Mouse (Mus musculus): ENCODE data around the gene Mapk14. TPM values are rescaled to one million over a fixed set of nuclear protein-coding genes. Genes with fewer than 3 reads are reported as not detected.
"Not testable (repeated sequence)": the region's sequence is repeated elsewhere in the genome, so short reads cannot be mapped to it uniquely, and the experiment has no call there.

Gene Mapk14
- polyA plus RNA-seq, 1 experiment from 2014 or later, result 30.8 TPM

DNA sequence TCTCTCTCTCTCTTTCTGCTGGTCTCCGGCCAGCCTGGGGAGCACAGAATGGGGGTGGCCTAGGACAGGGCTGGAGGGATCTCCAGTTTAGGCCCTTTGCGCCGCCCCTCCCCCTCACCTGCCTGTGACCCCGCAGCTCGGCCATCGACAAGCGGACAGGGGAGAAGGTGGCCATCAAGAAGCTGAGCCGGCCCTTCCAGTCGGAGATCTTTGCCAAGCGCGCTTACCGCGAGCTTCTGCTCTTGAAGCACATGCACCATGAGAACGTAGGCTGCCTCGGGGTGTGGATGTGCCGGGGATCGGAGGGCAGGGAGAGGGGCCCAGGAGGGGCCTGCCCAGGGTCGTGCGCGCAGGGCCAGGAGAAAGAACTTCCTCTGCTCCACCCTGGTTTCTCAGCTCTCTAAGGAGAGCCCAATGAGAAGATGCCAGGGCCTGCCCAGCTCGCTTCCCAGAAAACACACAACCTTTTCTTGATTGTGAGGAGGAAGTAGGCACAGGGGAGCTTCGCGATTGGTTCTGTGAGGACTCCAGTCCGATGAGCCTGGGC, 78.8 kb downstream of the Mapk14 start:
- ATAC-seq (ENCODE audit: low read depth), result no peak
- 3% methylated on average over 24 of the region's 24 CpGs for WGBS (ENCODE audit: insufficient replicate concordance)
- DNase-seq, result no peak
- Histone ChIP-seq H3K4me2 (peak overlapping the region; percentile 70), H3K4me1 (replicated peaks) (peaks cover 16% of the 10 kb centered on the region), H3K4me3 (replicated peaks) (peak overlapping the region; percentile 51), H3K27me3 (peaks cover 60% of the 10 kb centered on the region), H3K9me3 (replicated peaks) (no peaks in the 10 kb centered on the region), H3K27ac (no peak overlapping the region), H3K36me3 (no peaks in the 10 kb centered on the region), H3K9ac (peak overlapping the region; percentile 36)

- ATAC-seq (ENCODE audit: low read depth) (no peak), DNase-seq (no peak)
- Histone ChIP-seq H3K27ac (no peak overlapping the region), H3K27me3 (peaks cover 58% of the 10 kb centered on the region), H3K9me3 (replicated peaks) (no peaks in the 10 kb centered on the region), H3K4me1 (replicated peaks) (peaks cover 16% of the 10 kb centered on the region), H3K9ac (no peak overlapping the region), H3K4me3 (replicated peaks) (no peak overlapping the region), H3K4me2 (no peak overlapping the region), H3K36me3 (no peaks in the 10 kb centered on the region)
- WGBS (ENCODE audit: insufficient replicate concordance), result 68% methylated on average over 5 of the region's 5 CpGs
Measured at GRCm38 (mm10) chr17:28771289-28771688, 80.2 kb downstream of the Mapk14 start.

DNA sequence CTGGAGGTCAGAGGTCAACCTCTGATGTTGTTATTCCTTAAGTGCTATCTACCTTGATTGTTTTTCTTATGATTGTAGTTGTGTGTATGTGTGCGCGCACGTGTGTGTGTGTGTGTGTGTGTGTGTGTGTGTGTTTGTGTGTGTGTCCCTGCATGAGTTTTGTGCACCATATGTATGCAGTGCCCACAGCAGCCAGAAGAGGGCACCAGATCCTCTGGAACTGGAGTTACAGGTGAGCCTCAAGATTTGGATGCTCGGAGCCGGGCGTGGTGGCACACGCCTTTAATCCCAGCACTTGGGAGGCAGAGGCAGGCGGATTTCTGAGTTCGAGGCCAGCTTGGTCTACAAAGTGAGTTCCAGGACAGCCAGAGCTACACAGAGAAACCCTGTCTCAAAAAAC, 83.2 kb downstream of the Mapk14 start:
- peaks cover 20% of the 10 kb centered on the region for H3K4me1 ChIP-seq (replicated peaks)
- H3K4me3 ChIP-seq (replicated peaks); ATAC-seq (ENCODE audit: low read depth); H3K9me3 ChIP-seq (replicated peaks); H3K4me2 ChIP-seq; H3K27ac ChIP-seq; H3K36me3 ChIP-seq; H3K9ac ChIP-seq; DNase-seq: not testable (repeated sequence)
- H3K27me3 ChIP-seq, result peaks cover 42% of the 10 kb centered on the region
- 85% methylated on average over 9 of the region's 9 CpGs for WGBS (ENCODE audit: insufficient replicate concordance)

DNA sequence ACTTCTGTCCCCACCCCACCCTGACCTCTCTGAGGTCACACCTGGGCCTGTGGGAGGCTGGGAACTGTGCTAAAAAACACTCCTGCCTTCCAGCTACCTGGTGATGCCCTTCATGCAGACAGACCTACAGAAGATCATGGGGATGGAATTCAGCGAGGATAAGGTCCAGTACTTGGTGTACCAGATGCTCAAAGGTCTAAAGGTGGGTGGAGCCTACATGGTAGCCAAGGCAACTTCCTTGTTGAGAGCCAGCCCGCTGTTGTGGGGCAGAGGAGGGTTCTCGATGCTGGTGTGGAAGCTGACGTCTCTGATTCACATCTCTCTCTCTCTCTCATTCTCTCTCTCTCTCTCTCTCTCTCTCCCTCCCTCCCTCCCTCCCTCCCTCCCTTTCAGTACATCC, 84.0 kb downstream of the Mapk14 start:
- no peaks in the 10 kb centered on the region for H3K9me3 ChIP-seq (replicated peaks)
- peaks cover 11% of the 10 kb centered on the region for H3K4me1 ChIP-seq (replicated peaks)
- DNase-seq, result no peak
- no peak for ATAC-seq (ENCODE audit: low read depth)
- H3K27me3 ChIP-seq, result peaks cover 33% of the 10 kb centered on the region
- H3K27ac ChIP-seq, result no peak overlapping the region
- 54% methylated on average over 4 of the region's 4 CpGs for WGBS (ENCODE audit: insufficient replicate concordance)
- H3K36me3 ChIP-seq, result no peaks in the 10 kb centered on the region
- H3K9ac ChIP-seq, result no peak overlapping the region
- no peak overlapping the region for H3K4me2 ChIP-seq
- no peak overlapping the region for H3K4me3 ChIP-seq (replicated peaks)

- WGBS (ENCODE audit: insufficient replicate concordance), result 78% methylated on average over 3 of the region's 3 CpGs
- no peak for DNase-seq
Measured at GRCm38 (mm10) chr17:28776817-28777216, 85.7 kb downstream of the Mapk14 start.

GRCm38 (mm10) chr17:28777231-28778005, 86.3 kb downstream of the Mapk14 start:
- Histone ChIP-seq H3K4me2 (no peak overlapping the region), H3K9me3 (replicated peaks) (no peaks in the 10 kb centered on the region), H3K36me3 (no peaks in the 10 kb centered on the region), H3K4me3 (replicated peaks) (no peak overlapping the region), H3K27ac (no peak overlapping the region), H3K4me1 (replicated peaks) (peaks cover 19% of the 10 kb centered on the region), H3K9ac (no peak overlapping the region), H3K27me3 (peaks cover 11% of the 10 kb centered on the region)
- 75% methylated on average over 16 of the region's 16 CpGs for WGBS (ENCODE audit: insufficient replicate concordance)
- no peak for DNase-seq
- no peak for ATAC-seq (ENCODE audit: low read depth)

More at GRCm38 (mm10) chr17:28776817-28777216, 85.7 kb downstream of the Mapk14 start:
- peaks cover 17% of the 10 kb centered on the region for H3K27me3 ChIP-seq
- H3K36me3 ChIP-seq, result no peaks in the 10 kb centered on the region
- no peak overlapping the region for H3K4me3 ChIP-seq (replicated peaks)
- H3K9me3 ChIP-seq (replicated peaks), result no peaks in the 10 kb centered on the region
- H3K9ac ChIP-seq, result no peak overlapping the region
- H3K4me2 ChIP-seq, result no peak overlapping the region
- H3K4me1 ChIP-seq (replicated peaks), result peaks cover 15% of the 10 kb centered on the region
- no peak for ATAC-seq (ENCODE audit: low read depth)
- no peak overlapping the region for H3K27ac ChIP-seq

GRCm38 (mm10) chr17:28779735-28780134, 88.6 kb downstream of the Mapk14 start:
- 60% methylated on average over 3 of the region's 3 CpGs for WGBS (ENCODE audit: insufficient replicate concordance)
- Histone ChIP-seq H3K9me3 (replicated peaks) (no peaks in the 10 kb centered on the region), H3K4me3 (replicated peaks) (no peak overlapping the region), H3K27ac (no peak overlapping the region), H3K4me2 (no peak overlapping the region), H3K27me3 (0 out of 2 replicates have a peak, but pooled peaks cover 9% of the 10 kb centered on the region), H3K4me1 (replicated peaks) (peaks cover 20% of the 10 kb centered on the region), H3K36me3 (no peaks in the 10 kb centered on the region), H3K9ac (no peak overlapping the region)
- ATAC-seq (ENCODE audit: low read depth) (no peak), DNase-seq (no peak)

- ATAC-seq (ENCODE audit: low read depth), result no peak
- 55% methylated on average over 3 of the region's 3 CpGs for WGBS (ENCODE audit: insufficient replicate concordance)
- Histone ChIP-seq H3K9me3 (replicated peaks) (no peaks in the 10 kb centered on the region), H3K27ac (no peak overlapping the region), H3K4me3 (replicated peaks) (no peak overlapping the region), H3K9ac (no peak overlapping the region), H3K36me3 (no peaks in the 10 kb centered on the region), H3K4me2 (no peak overlapping the region), H3K4me1 (replicated peaks) (peaks cover 20% of the 10 kb centered on the region), H3K27me3 (0 out of 2 replicates have a peak, but pooled peaks cover 9% of the 10 kb centered on the region)
- no peak for DNase-seq
Measured at GRCm38 (mm10) chr17:28780836-28781235, 89.7 kb downstream of the Mapk14 start.

GRCm38 (mm10) chr17:28781290-28782045, 90.3 kb downstream of the Mapk14 start:
- no peak overlapping the region for H3K9ac ChIP-seq
- H3K27ac ChIP-seq, result no peak overlapping the region
- no peaks in the 10 kb centered on the region for H3K9me3 ChIP-seq (replicated peaks)
- no peaks in the 10 kb centered on the region for H3K36me3 ChIP-seq
- WGBS (ENCODE audit: insufficient replicate concordance), result 55% methylated on average over 9 of the region's 9 CpGs
- DNase-seq (no peak), ATAC-seq (ENCODE audit: low read depth) (no peak)
- peaks cover 20% of the 10 kb centered on the region for H3K4me1 ChIP-seq (replicated peaks)
- H3K4me3 ChIP-seq (replicated peaks), result no peak overlapping the region
- H3K27me3 ChIP-seq, result 0 out of 2 replicates have a peak, but pooled peaks cover 9% of the 10 kb centered on the region
- no peak overlapping the region for H3K4me2 ChIP-seq

- H3K9ac ChIP-seq, result no peak overlapping the region
- no peak overlapping the region for H3K27ac ChIP-seq
- H3K36me3 ChIP-seq, result no peaks in the 10 kb centered on the region
- 0 out of 2 replicates have a peak, but pooled peaks cover 4% of the 10 kb centered on the region for H3K27me3 ChIP-seq
- DNase-seq, result no peak
- WGBS (ENCODE audit: insufficient replicate concordance), result 68% methylated on average over 3 of the region's 3 CpGs
- H3K4me2 ChIP-seq, result no peak overlapping the region
- H3K4me1 ChIP-seq (replicated peaks), result peaks cover 13% of the 10 kb centered on the region
- no peak overlapping the region for H3K4me3 ChIP-seq (replicated peaks)
- ATAC-seq (ENCODE audit: low read depth), result no peak
- H3K9me3 ChIP-seq (replicated peaks), result no peaks in the 10 kb centered on the region
Measured at GRCm38 (mm10) chr17:28785036-28785435, 93.9 kb downstream of the Mapk14 start.

GRCm38 (mm10) chr17:28787507-28787906, 96.4 kb downstream of the Mapk14 start:
- ATAC-seq (ENCODE audit: low read depth), result no peak
- H3K9me3 ChIP-seq (replicated peaks), result no peaks in the 10 kb centered on the region

More at GRCm38 (mm10) chr17:28787507-28787906, 96.4 kb downstream of the Mapk14 start:
- Histone ChIP-seq H3K4me1 (replicated peaks) (0 out of 2 replicates have a peak, but pooled peaks cover under 1% of the 10 kb centered on the region), H3K36me3 (no peaks in the 10 kb centered on the region), H3K9ac (no peak overlapping the region), H3K4me3 (replicated peaks) (no peak overlapping the region), H3K4me2 (no peak overlapping the region), H3K27ac (no peak overlapping the region), H3K27me3 (0 out of 2 replicates have a peak, but pooled peaks cover 4% of the 10 kb centered on the region)
- DNase-seq, result no peak
- 92% methylated on average over 12 of the region's 12 CpGs for WGBS (ENCODE audit: insufficient replicate concordance)

All from liver, embryonic 13.5 days (tissue).